Mouse (Mus musculus): ENCODE measurements around the gene Lcn8. TPM values are rescaled to one million over a fixed set of nuclear protein-coding genes. Genes with fewer than 3 reads are reported as not detected.

Gene Lcn8
- total RNA-seq (2021): not detected

GRCm38 (mm10) chr2:25652902-25653301 is at the start of gene Lcn8:
Gene Lcn8, plus strand, starts transcription at chr2:25653120.
- intact Hi-C loops (cut with DNase I): no loop called here
- DNase-seq: no peak

GRCm38 (mm10) chr2:25607761-25608622 is 44.9 kb upstream of the Lcn8 start, which contains the start of gene Rabl6:
Gene Rabl6, minus strand, starts transcription at chr2:25608521.
- intact Hi-C loops (cut with DNase I): no loop called here
- peak; percentile 90 for DNase-seq

GRCm38 (mm10) chr2:25608671-25609070 is 44.2 kb upstream of the Lcn8 start:
- intact Hi-C loops (cut with DNase I): no loop called here
- DNase-seq: no peak

DNA sequence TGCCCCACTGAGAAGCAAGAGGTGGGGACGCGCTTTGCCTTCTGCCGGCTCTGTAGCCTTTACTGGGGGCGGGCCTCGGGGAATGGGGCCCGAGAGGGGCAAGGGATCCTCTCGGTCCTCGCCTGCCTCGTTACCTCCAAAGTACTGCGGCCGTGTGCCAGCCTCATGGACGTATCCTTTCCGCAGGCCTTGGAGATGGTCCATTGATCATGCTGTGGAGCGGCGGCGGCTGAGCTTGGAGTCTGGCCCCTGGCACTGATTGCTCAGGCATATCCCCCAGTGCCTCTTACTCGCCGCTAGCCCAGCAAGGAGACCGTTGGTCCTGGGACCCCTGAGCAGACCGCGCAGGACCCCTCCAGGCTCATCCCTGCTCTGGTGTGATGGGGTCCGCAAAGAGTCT is 36.5 kb upstream of the Lcn8 start:
- peak; percentile 29 for DNase-seq
- intact Hi-C loops (cut with DNase I): no loop called here

DNA sequence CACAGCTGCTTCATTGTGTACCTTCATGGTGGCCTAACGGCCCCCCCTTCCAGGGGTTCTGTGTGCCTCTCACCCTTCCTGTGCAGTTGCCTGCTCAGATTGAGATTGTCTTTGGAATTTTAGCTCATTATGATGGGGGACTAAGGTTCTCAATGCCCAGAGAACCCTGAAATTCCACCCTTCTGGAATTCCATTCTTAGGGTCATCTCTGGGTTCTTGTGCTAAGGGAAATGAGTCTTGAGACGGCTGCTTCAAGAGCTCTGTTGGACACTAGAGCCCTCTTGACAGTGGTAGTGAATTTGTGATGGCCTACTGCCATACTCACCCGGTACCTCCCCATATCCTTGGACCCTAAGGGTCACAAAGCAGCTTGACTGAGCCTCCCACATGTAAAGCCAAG is 35.3 kb upstream of the Lcn8 start, which contains the start of gene Ccdc183:
Gene Ccdc183 (minus strand): TSS at position 101 of the 400 bp plus-strand sequence.
- DNase-seq: no peak

DNA sequence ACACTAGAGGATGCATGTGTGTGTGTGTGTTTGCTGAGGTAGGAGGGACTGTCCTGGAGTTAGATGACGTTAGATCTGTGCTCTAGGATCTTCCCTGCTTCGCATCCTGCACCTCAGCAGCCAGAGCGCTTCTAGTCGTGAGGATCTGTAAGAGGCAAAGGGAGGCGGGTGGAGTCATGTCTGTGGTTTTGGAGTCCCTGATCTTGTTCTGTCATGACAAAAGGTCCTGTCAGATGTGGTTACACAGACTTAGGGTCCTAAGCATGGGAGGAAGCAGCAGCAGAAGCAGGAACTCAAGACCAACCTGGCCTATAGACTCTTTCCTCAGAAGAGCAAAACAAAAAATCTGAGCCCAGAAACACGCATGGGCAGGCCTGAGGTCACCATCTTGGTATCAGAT is 32.5 kb upstream of the Lcn8 start:
- no peak for DNase-seq
- intact Hi-C loops (cut with DNase I): no loop called here

More for the DNA sequence above, 35.3 kb upstream of the Lcn8 start, which contains the start of gene Ccdc183:
- intact Hi-C loops (cut with DNase I): no loop called here

DNA sequence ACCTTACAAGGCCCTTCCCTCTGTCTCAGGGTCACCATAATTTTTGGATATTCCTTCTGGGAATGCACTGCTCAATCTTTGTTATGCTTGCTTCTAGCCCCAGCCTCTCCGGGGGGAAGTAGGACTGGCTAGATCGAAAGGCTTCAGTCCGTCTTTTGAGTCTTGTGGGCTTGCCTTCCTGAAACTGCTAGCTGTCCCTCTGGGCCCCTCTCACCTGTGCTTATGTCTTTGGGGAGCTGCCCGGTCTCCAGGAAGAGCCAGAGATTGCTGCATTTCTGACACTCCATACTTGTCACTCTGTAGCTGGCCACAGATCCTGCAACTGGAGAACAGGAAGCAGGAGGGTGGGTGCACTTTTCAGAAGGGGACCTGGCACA is 32.1 kb upstream of the Lcn8 start:
- no peak for DNase-seq
- intact Hi-C loops (cut with DNase I): no loop called here

GRCm38 (mm10) chr2:25621229-25622200 is 31.4 kb upstream of the Lcn8 start, which contains the start of gene Tmem141:
Gene Tmem141, minus strand, starts transcription at chr2:25622005.
- peak; percentile 87 for DNase-seq
- intact Hi-C loops (cut with DNase I): no loop called here

GRCm38 (mm10) chr2:25625986-25626385 is 26.9 kb upstream of the Lcn8 start:
- DNase-seq: no peak
- intact Hi-C loops (cut with DNase I): no loop called here

GRCm38 (mm10) chr2:25627811-25628210 is 25.1 kb upstream of the Lcn8 start, which contains the start of gene Fcna:
Gene Fcna, minus strand, starts transcription at chr2:25628030.
- intact Hi-C loops (cut with DNase I): no loop called here
- DNase-seq: no peak

DNA sequence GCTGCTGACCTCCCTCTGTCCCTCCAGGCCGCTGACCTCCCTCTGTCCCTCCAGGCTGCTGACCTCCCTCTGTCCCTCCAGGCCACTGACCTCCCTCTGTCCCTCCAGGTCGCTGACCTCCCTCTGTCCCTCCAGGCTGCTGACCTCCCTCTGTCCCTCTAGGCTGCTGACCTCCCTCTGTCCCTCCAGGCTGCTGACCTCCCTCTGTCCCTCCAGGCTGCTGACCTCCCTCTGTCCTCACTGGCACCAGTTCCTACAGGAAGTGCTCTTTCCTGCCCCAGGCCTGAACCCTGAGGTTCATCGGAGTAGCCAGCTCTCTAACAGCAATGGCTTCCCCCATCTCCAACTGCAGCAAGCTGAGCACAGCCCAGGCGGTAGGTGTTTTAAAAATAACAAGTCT is 24.2 kb upstream of the Lcn8 start:
- intact Hi-C loops (cut with DNase I): no loop called here
- DNase-seq: no peak

DNA sequence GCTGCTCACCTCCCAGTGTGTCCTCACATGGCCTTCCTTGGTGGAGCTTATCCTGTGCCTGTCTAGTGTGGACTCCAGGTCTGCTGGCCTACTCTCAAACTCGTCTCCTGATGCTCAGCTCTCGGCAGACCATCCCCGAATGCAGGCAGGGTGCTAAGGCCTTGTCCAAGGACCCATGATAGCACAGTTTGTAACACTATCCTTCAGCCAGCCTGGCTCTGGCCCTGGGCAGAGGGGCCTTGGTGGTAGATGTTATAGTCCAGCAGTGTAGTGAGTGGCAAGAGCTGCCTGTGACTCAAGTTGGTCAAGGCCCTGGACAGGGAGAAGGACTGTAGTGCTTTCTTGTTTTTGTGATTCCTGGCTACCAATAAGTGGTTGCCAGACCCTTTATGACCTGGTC is 19.3 kb upstream of the Lcn8 start:
- DNase-seq: no peak
- intact Hi-C loops (cut with DNase I): no loop called here

- intact Hi-C loops (cut with DNase I): no loop called here
- DNase-seq: no peak
Observed at GRCm38 (mm10) chr2:25634046-25634445, 18.9 kb upstream of the Lcn8 start.

DNA sequence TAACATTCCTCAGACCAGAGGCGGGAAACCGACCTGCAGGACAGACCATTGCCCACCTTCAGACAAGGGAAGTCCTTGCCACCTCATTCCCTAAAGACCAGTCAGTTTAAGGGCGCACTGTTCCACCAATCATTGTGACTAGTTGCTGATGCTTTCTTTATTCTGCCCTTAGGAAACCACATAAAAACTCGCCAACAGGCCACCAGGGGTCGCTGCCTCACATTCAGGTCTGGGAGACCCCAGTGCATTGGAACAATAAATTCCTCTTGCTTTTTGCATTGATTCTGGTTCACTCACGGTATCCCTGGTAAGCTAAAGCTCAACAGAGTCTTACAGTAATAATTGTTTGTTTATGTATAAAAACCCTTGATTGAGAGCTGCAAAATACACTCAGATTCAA is 13.0 kb upstream of the Lcn8 start:
- intact Hi-C loops (cut with DNase I): no loop called here
- DNase-seq: peak; percentile 68

DNA sequence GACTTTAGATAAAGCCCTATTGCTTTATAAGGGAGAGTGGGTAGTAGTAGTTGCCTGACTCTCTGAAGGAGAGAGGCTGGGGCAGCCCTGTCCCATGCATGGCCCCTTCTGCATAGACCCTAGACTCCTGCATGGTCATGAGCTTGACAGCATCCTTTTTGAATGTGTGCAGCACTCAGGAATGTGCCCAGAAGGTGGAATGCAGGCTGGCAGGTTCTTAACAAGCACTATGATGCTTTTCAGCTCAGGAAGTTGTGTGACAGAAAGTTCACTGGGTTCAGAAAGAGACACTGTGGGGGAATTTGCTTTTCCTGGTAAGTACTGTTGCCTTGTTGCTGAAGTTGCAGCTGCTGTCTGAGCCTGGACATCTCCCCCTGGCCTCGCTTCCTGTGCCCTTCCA is 1.6 kb downstream of the Lcn8 start:
- DNase-seq: no peak
- intact Hi-C loops (cut with DNase I): no loop called here

GRCm38 (mm10) chr2:25656691-25657090 is 3.8 kb downstream of the Lcn8 start:
- intact Hi-C loops (cut with DNase I): no loop called here
- DNase-seq: peak; percentile 32

DNA sequence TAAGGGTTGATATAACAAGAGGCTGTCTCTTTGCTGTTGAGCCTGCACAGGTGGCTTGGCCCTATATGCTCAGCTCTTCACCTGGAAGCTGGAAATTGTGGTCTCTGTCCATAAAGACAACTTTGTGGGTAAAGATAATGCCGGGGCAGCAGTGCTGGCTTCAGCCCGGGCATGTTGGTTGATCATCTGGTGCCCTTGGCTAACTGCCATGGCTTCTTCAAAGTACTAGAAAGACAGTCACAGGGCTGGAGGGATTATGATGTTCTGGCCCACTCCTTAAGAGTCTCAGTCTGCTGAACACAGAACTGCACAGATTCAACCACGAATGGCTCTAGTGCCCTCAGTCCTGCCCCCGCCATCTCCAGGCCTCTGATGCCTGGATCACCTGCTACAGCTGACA is 4.3 kb downstream of the Lcn8 start:
- intact Hi-C loops (cut with DNase I): no loop called here
- peak; percentile 63 for DNase-seq

- intact Hi-C loops (cut with DNase I): no loop called here
- DNase-seq: no peak
Observed at GRCm38 (mm10) chr2:25657652-25658051, 4.7 kb downstream of the Lcn8 start, which contains the start of gene Lcn5. Gene Lcn5, plus strand, starts transcription at chr2:25657952.

- no peak for DNase-seq
- intact Hi-C loops (cut with DNase I): no loop called here
Observed at GRCm38 (mm10) chr2:25660279-25660678, 7.4 kb downstream of the Lcn8 start.

DNA sequence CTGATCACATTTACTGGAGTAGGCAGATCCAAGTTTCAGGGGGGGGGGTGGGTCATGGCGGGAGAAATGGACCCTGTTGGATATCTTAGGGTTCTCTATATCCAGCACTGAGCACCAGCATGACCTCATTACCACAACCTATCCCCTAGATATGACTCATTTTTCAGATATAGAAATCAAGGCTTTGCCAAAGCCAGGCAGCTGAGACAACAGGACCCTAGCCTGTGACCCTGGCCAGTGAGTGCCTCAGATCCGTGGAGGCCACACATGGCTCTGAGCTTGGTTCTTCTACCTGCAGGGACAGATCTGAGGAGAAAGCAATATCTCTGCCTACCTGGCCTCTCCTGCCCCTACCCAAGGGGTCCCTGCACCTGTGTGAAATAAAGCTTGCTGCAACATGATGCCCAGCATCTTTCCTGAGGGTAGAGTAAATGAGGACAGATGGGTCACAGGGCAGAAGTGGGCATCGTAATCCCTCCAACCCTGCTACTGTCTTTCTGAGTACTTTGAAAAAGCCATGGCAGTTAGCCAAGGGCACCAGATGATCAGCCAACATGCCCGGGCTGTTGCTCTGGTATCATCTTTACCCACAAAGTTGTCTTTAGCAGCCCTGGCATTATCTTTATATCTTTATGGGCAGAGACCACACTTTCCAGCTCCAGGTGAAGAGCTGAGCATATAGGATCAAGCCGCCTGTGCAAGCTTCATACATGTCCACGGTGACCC is 8.5 kb downstream of the Lcn8 start:
- intact Hi-C loops (cut with DNase I): no loop called here
- peak; percentile 29 for DNase-seq
